Mouse (Mus musculus): ENCODE data around the gene Gon7. TPM values are rescaled to one million over a fixed set of nuclear protein-coding genes. Genes with fewer than 3 reads are reported as not detected.
A peak's percentile ranks its signal among the peaks of the same experiment; 100 is the strongest.

The Gon7 gene
- 40.1 and 44.5 TPM in 2 replicates for polyA plus RNA-seq (2016; fragmentation: Nextera tagmentation; extraction: Ambion mirVana)

- Histone ChIP-seq H3K9me3 (replicated peaks) (no peaks in the 10 kb centered on the region), H3K4me3 (peak within 1 kb of the TSS; percentile 85), H3K9ac (peak within 1 kb of the TSS; percentile 86), H3K36me3 (0 out of 2 replicates have a peak, but pooled peaks cover 2% of the 10 kb centered on the region), H3K4me1 (peaks cover 17% of the 10 kb centered on the region), H3K27me3 (no peaks in the 10 kb centered on the region), H3K4me2 (replicated peaks) (peak within 1 kb of the TSS; percentile 77), H3K27ac (peak within 1 kb of the TSS; percentile 92)
- peak; percentile 97 for ATAC-seq (ENCODE audit: low FRiP score)
- under 1% methylated on average over 73 of the region's 73 CpGs for WGBS
Measured at GRCm38 (mm10) chr12:102757689-102758402, at the start of gene Gon7, which contains the start of the genes Gm28051 and Ubr7. TSS of gene Gon7 (minus strand) at chr12:102757803. TSS of gene Gm28051 (minus strand) at chr12:102757765. TSS of gene Ubr7 (plus strand) at chr12:102757967.

- no peak for ATAC-seq (ENCODE audit: low FRiP score)
- no peaks in the 10 kb centered on the region for H3K9me3 ChIP-seq (replicated peaks)
- H3K27ac ChIP-seq = no peak overlapping the region
- no peak overlapping the region for H3K9ac ChIP-seq
- H3K27me3 ChIP-seq = no peaks in the 10 kb centered on the region
- no peak overlapping the region for H3K4me3 ChIP-seq
- peaks cover 9% of the 10 kb centered on the region; the same call in 1 of the 2 replicates for H3K36me3 ChIP-seq
- H3K4me1 ChIP-seq = no peaks in the 10 kb centered on the region
- 87% methylated on average over 2 of the region's 2 CpGs for WGBS
- H3K4me2 ChIP-seq (replicated peaks) = no peak overlapping the region
Measured at GRCm38 (mm10) chr12:102799528-102799927, 41.9 kb upstream of the Gon7 start.

GRCm38 (mm10) chr12:102787927-102788326 is 30.3 kb upstream of the Gon7 start:
- Histone ChIP-seq H3K4me1 (no peaks in the 10 kb centered on the region), H3K27ac (no peak overlapping the region), H3K9ac (no peak overlapping the region), H3K36me3 (peaks cover 72% of the 10 kb centered on the region), H3K9me3 (replicated peaks) (no peaks in the 10 kb centered on the region), H3K4me3 (no peak overlapping the region), H3K4me2 (replicated peaks) (no peak overlapping the region), H3K27me3 (no peaks in the 10 kb centered on the region)
- WGBS = 91% methylated on average over 7 of the region's 7 CpGs
- no peak for ATAC-seq (ENCODE audit: low FRiP score)

- Histone ChIP-seq H3K9me3 (replicated peaks) (no peaks in the 10 kb centered on the region), H3K4me1 (no peaks in the 10 kb centered on the region), H3K4me3 (no peak overlapping the region), H3K36me3 (peaks cover 57% of the 10 kb centered on the region), H3K27me3 (no peaks in the 10 kb centered on the region), H3K9ac (no peak overlapping the region), H3K4me2 (replicated peaks) (no peak overlapping the region), H3K27ac (no peak overlapping the region)
- no peak for ATAC-seq (ENCODE audit: low FRiP score)
- WGBS = 76% methylated on average over 5 of the region's 5 CpGs
Measured at GRCm38 (mm10) chr12:102785593-102785985, 28.0 kb upstream of the Gon7 start.

GRCm38 (mm10) chr12:102784899-102785592 is 27.4 kb upstream of the Gon7 start:
- Histone ChIP-seq H3K27ac (no peak overlapping the region), H3K9me3 (replicated peaks) (no peaks in the 10 kb centered on the region), H3K4me2 (replicated peaks) (no peak overlapping the region), H3K4me1 (no peaks in the 10 kb centered on the region), H3K9ac (no peak overlapping the region), H3K36me3 (peaks cover 56% of the 10 kb centered on the region), H3K4me3 (no peak overlapping the region), H3K27me3 (no peaks in the 10 kb centered on the region)
- ATAC-seq (ENCODE audit: low FRiP score) = no peak
- WGBS = 93% methylated on average over 19 of the region's 19 CpGs

GRCm38 (mm10) chr12:102782841-102783240 is 25.2 kb upstream of the Gon7 start:
- H3K27me3 ChIP-seq = no peaks in the 10 kb centered on the region
- no peak overlapping the region for H3K9ac ChIP-seq
- no peak overlapping the region for H3K4me3 ChIP-seq
- H3K27ac ChIP-seq = no peak overlapping the region
- WGBS = 95% methylated on average over 5 of the region's 5 CpGs
- ATAC-seq (ENCODE audit: low FRiP score) = no peak
- H3K4me1 ChIP-seq = no peaks in the 10 kb centered on the region
- no peak overlapping the region for H3K4me2 ChIP-seq (replicated peaks)
- H3K36me3 ChIP-seq = peaks cover 50% of the 10 kb centered on the region
- H3K9me3 ChIP-seq (replicated peaks) = no peaks in the 10 kb centered on the region

GRCm38 (mm10) chr12:102779452-102779851 is 21.8 kb upstream of the Gon7 start:
- H3K27ac ChIP-seq = no peak overlapping the region
- H3K36me3 ChIP-seq = peaks cover 44% of the 10 kb centered on the region
- WGBS = 56% methylated on average over 3 of the region's 3 CpGs
- H3K27me3 ChIP-seq = no peaks in the 10 kb centered on the region
- H3K4me3 ChIP-seq = no peak overlapping the region
- H3K9ac ChIP-seq = no peak overlapping the region
- H3K9me3 ChIP-seq (replicated peaks) = no peaks in the 10 kb centered on the region
- no peak overlapping the region for H3K4me2 ChIP-seq (replicated peaks)
- no peak for ATAC-seq (ENCODE audit: low FRiP score)
- no peaks in the 10 kb centered on the region for H3K4me1 ChIP-seq

GRCm38 (mm10) chr12:102778151-102778550 is 20.5 kb upstream of the Gon7 start:
- Histone ChIP-seq H3K36me3 (peaks cover 48% of the 10 kb centered on the region), H3K9me3 (replicated peaks) (no peaks in the 10 kb centered on the region), H3K27ac (no peak overlapping the region), H3K9ac (no peak overlapping the region), H3K4me2 (replicated peaks) (no peak overlapping the region), H3K4me3 (no peak overlapping the region), H3K4me1 (no peaks in the 10 kb centered on the region), H3K27me3 (no peaks in the 10 kb centered on the region)
- no peak for ATAC-seq (ENCODE audit: low FRiP score)
- 87% methylated on average over 5 of the region's 5 CpGs for WGBS

- Histone ChIP-seq H3K4me3 (no peak overlapping the region), H3K9ac (no peak overlapping the region), H3K4me2 (replicated peaks) (no peak overlapping the region), H3K27me3 (no peaks in the 10 kb centered on the region), H3K27ac (no peak overlapping the region), H3K36me3 (peaks cover 65% of the 10 kb centered on the region), H3K9me3 (replicated peaks) (no peaks in the 10 kb centered on the region; the same call in 1 of the 2 replicates), H3K4me1 (no peaks in the 10 kb centered on the region)
- 91% methylated on average over 14 of the region's 14 CpGs for WGBS
- no peak for ATAC-seq (ENCODE audit: low FRiP score)
Measured at GRCm38 (mm10) chr12:102776035-102776434, 18.4 kb upstream of the Gon7 start.

GRCm38 (mm10) chr12:102772676-102773075 is 15.1 kb upstream of the Gon7 start:
- H3K27me3 ChIP-seq = no peaks in the 10 kb centered on the region
- H3K4me2 ChIP-seq (replicated peaks) = no peak overlapping the region
- H3K9me3 ChIP-seq (replicated peaks) = no peaks in the 10 kb centered on the region; the same call in 1 of the 2 replicates
- H3K4me3 ChIP-seq = no peak overlapping the region
- no peak overlapping the region for H3K27ac ChIP-seq
- peaks cover 80% of the 10 kb centered on the region for H3K36me3 ChIP-seq
- no peaks in the 10 kb centered on the region for H3K4me1 ChIP-seq
- no peak overlapping the region for H3K9ac ChIP-seq
- ATAC-seq (ENCODE audit: low FRiP score) = no peak
- 91% methylated on average over 5 of the region's 5 CpGs for WGBS

GRCm38 (mm10) chr12:102771601-102772000 is 14.0 kb upstream of the Gon7 start:
- ATAC-seq (ENCODE audit: low FRiP score) = no peak
- no peaks in the 10 kb centered on the region for H3K27me3 ChIP-seq
- H3K4me2 ChIP-seq (replicated peaks) = no peak overlapping the region

GRCm38 (mm10) chr12:102769000-102769399 is 11.4 kb upstream of the Gon7 start:
- Histone ChIP-seq H3K27me3 (no peaks in the 10 kb centered on the region), H3K4me2 (replicated peaks) (no peak overlapping the region), H3K27ac (no peak overlapping the region), H3K4me3 (no peak overlapping the region), H3K9ac (no peak overlapping the region), H3K36me3 (peaks cover 79% of the 10 kb centered on the region), H3K4me1 (no peaks in the 10 kb centered on the region), H3K9me3 (replicated peaks) (no peaks in the 10 kb centered on the region; the same call in 1 of the 2 replicates)
- WGBS = 97% methylated on average over 4 of the region's 4 CpGs
- no peak for ATAC-seq (ENCODE audit: low FRiP score)

More at GRCm38 (mm10) chr12:102771601-102772000, 14.0 kb upstream of the Gon7 start:
- H3K4me1 ChIP-seq = no peaks in the 10 kb centered on the region
- no peak overlapping the region for H3K27ac ChIP-seq
- no peaks in the 10 kb centered on the region; the same call in 1 of the 2 replicates for H3K9me3 ChIP-seq (replicated peaks)
- H3K36me3 ChIP-seq = peaks cover 85% of the 10 kb centered on the region
- no peak overlapping the region for H3K9ac ChIP-seq
- no peak overlapping the region for H3K4me3 ChIP-seq
- 96% methylated on average over 8 of the region's 8 CpGs for WGBS
